Mouse (Mus musculus): Measurements from ENCODE around the gene E130309D02Rik. TPM values are rescaled to one million over a fixed set of nuclear protein-coding genes. Genes with fewer than 3 reads are reported as not detected.

Gene E130309D02Rik
- total RNA-seq (2021): 10 to 100 TPM; 25.1 to 26.1 TPM

GRCm38 (mm10) chr5:143314730-143315513 lies at the start of gene E130309D02Rik:
Gene E130309D02Rik, minus strand, starts transcription at chr5:143315360.
- peak; percentile 83 to 85 for DNase-seq

DNA sequence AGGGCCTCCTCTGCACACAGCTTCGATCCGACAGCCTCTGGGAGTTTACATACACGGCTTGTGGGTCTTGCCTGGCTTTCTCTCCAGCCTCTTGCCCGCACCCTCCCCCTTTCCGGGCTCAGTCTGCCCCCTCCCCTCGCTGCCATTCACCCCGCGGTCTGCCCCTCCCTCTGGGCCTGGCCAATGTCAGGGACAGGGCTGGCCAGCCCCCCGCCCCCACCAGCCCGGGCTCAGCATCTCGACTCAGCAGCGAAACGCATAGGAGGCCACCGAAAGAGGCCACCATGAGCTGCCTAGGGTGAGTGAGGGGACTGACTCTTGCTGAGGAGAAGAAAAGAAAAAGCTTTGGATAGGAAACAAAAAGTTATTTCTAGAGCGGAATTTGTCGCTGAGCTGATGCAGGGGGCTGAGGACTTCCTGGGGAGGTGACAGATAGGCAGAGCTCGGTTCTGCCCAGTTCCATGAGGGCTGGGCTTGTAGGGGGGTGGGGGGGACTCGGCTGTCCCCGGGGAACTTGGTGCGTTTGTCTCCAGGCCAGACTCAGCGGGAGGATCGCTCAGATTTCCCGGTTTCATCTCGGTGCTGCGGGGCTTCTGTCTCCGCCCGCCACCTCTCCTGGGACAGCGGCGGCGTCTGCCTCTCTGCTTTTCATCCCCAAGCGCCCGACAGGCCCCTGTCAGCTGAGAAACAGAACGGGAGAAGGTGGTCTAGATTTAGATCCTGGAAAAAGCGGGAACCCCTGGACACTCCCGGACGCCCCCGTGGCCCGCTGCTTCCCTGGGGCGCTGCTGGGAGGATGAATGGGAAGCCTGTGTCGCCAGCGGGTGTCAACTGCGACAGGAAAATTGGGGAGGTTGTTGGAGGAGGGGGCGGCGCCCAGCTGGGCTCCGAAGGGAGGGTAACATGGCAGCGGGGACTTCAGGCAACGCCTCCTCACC lies 48.8 kb upstream of the E130309D02Rik start:
- no peak for DNase-seq

GRCm38 (mm10) chr5:143361428-143361827 lies 46.3 kb upstream of the E130309D02Rik start:
- no peak for DNase-seq

DNA sequence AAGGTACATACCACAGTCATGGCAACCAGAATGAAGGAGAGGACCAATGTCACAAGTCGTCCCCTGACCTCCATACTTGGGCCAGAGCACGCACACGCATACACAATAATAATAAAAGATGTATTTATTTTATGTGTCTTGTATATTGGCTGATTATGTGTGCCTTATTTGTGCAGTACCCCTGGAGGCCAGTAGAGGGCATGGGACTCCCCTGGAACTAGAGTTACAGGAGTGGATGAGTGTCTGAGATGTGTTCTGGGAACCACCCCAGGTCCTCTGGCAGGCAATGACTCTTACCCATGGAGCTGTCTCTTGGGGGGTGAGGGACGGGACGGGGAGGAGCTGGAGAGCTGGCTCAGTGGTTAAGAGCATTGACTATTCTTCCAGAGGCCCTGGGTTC lies 44.8 kb upstream of the E130309D02Rik start:
- no peak for DNase-seq

DNA sequence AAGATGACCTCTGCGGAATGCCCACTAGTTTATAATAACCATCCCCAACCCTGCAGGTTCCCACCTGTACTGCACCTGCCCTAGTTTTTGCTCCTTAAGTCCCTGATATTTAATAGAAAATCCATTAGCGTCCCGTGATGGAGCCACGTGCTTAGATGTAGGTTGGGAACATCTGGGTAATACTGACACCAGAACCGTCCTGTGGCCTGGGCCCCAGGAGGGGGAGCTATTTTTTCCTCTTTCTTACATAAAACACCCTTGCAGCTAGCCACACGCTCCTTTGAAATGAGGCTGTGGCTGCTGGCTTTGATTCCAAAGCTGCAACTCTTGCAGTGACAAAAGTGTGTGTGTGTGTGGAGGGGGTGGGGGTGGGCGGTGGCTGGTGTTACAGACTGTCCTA lies 44.1 kb upstream of the E130309D02Rik start:
- no peak for DNase-seq

- no peak for DNase-seq
Observed at GRCm38 (mm10) chr5:143357564-143357963, 42.4 kb upstream of the E130309D02Rik start.

GRCm38 (mm10) chr5:143356686-143357388 lies 41.7 kb upstream of the E130309D02Rik start, which contains the start of gene Grid2ip:
Gene Grid2ip, plus strand, starts transcription at chr5:143357338.
- DNase-seq: no peak

DNA sequence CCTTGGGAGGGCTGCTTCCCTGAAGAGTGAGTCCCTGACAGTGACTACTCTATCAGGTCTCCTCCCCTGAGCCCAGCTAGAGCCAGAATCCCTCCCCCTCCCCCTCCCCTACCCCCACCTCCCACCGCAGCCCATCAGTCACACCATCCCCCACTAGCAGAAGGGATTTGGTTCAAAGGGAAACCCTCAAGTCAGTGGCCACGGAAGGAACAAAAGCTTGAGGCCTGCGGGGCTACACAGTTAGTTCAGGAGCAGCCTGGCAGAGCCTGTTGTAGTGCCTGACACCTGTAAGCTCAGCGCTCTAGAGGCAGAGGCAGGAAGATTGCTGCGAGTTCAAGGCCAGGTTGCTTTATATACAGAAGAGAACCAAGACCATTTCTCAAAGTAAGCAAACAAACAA lies 40.9 kb upstream of the E130309D02Rik start:
- no peak for DNase-seq

GRCm38 (mm10) chr5:143346367-143346766 lies 31.2 kb upstream of the E130309D02Rik start:
- no peak for DNase-seq

DNA sequence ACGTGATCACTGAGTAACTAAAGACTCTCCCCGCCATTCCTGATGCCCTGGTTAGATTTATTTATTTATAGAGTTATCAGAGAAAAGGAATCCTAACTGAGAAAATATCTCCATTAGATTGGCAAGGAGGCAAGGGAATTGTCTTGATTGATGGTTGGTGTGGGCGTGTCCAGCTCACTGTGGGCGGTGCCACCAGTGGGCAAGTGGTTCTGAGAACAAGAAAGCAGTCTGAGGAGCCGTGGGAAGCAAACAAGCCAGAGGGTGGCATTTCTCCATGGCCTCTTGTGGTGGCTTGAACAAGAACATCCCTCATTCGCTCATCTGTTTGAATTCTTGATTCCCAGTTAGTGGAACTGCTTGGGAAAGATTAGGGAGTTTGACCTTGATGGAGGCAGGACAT lies 24.4 kb upstream of the E130309D02Rik start:
- DNase-seq: no peak

DNA sequence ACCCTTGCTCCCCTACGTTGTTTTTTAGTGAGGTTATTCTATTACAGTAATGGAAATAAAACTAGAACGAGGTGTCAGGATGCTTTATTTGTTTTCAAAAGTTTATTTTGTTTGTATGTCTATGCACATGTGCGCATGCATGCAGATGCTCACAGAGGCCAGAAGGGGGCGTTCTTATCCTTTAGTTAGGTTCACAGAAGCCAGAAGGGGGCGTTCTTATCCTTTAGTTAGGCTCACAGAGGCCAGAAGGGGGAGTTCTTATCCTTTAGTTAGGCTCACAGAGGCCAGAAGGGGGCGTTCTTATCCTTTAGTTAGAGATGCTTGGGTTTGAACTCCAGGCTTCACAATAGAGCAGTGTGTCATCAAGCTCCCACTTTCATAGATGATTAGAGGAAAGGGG lies 21.4 kb upstream of the E130309D02Rik start:
- no peak for DNase-seq

DNA sequence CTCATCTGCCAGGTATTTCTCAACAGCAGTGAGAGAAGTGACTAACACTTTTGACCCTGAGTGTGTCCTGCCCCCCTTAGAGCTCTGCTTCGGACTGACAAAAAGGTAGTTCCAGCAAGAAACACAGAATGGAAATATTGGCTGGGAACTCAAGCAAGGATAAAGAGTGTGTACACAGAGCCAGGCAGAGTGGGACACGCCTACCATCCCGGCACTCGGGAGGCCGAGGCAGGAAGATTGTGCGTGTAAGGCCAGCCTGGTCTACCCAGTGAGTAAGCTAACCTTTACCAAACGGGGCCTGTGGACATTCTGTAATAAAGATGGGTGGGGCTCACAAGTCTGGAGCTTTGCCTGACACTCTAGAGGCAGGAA lies 19.9 kb upstream of the E130309D02Rik start:
- no peak for DNase-seq

DNA sequence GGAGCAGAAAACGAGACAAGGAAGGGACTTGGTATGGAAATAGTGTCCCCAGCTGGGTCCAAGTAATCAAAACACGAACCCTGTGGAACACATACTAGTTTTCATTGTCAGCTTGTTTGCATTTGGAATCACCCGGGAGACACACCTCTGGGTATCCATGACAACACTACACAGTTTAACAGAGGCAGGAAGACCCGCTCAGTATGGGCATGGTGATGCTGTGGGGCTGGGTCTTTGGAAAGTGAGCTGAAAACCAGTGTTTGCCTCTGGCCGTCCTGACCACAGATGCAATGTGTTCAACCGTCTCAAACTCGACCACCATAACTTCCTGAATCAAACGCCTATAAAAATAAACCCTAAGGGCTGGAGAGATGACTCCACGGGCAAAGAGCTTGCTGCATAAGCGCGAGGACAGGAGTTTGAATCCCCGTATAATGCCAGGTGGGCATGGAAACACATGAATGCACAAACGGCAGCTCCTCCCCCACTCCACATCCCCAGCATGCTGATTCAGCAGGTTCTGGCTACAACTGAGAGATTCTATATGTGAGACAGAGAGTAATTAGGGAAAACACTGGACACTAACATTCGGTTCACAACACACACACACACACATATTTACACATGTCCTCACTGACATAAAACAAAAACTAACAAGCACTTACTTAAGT lies 19.4 kb upstream of the E130309D02Rik start:
- DNase-seq: no peak

GRCm38 (mm10) chr5:143333872-143334271 lies 18.7 kb upstream of the E130309D02Rik start:
- peak; percentile 69 to 75 for DNase-seq

DNA sequence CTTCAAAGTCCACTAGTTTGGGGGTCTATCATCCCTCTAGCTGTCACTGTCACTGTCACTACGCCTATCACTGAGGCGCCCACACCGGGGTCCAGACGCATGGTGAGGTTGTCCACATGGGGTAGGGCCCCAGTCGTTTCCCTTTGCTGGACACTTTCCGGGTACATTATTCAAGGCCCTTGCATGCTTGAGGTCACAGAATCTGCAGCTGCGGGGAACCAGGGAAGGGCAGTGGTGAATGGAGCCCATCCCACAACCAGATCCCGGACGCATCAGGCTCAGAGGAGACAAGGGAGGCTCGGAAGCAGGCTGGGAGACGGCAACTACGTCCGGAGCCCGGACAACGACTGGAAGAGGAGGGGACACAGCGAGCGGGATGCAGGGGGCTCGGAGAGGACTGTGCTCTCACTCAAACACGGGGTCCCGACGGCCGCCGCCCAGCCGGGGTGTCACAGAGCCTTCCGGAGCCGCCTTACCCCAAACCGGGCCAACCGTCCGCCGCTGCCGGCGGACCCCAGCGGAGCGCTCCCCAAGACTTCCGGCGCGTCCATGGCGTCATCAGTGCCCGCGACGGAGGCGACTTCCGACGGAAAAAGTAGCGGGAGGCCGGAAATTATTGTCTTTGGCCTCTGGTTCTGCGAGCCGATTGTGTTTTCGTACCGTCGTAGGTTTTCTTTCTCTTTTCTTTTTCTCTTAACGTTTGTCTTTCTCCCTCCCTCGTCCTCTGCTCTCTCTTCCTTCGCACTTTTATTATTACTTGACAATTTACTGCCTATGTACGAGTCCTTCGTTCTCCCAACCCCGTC lies 13.7 kb upstream of the E130309D02Rik start, which contains the start of gene Zdhhc4:
Gene Zdhhc4 (minus strand): TSS at position 567 of the 806 bp plus-strand sequence.
- DNase-seq: peak; percentile 91 to 92

DNA sequence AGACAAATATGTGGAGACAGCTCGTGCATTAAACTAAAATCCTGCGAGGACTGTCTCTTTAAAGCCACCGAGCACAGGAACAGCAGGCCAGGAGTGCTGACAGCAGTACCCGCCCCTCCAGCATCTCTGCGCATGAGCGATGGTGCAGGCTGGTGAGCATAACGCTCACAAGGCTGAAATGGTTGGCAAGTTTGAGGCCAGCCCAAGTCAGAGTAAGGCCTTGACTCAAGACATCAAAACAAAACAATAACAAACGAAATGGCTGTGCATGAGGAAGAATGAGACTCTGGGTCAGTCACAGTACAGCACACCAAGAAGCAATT lies 2.1 kb upstream of the E130309D02Rik start:
- DNase-seq: no peak

DNA sequence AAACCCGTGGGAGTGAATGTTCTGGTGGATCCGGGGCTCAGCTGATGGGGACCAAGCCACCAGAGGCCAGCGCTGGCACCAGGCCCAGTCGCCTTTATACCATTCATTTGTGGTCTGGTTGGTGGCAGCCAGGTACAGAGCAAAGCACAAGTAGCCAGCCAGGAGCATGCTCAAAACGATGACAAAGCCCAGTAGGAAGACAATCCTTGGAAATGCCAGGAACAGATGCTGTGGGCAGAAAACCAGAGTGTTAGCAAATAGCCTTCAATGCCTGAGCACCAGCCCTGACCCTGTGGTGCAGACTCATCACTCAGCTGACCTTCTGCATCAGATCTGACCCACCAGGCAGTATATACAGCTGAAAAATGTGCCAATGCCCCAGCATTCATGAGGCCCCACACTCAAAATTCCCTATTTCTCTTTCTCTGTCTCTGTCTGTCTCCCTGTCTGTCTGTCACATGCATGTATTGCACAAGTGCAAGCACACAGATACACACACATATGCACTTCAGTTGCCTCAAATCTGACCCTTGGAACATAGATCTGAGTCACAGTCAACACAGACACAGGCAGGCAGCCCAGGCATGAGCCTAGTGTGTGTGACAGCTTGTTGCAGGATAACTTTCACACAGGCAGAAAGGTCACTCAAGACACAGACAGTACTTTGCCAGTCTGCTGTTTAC lies 1.6 kb upstream of the E130309D02Rik start:
- DNase-seq: no peak

DNA sequence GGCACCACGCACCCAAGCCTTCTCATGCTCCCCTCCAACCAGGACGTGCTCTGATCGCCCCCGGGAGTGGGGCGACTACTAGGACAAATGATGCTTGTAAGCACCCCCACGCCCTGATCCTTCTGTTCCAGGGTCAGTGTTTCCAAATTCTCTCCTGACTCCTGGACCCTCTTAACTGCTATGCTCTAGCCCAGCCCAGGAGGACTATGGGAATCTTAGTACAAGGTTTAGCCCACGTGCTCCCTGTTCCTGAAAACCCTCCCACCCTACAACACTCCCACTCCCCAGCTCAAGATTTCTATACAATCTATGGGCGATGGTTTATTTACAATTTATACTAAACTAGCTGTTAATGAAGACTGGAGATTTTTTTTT lies 341 bp upstream of the E130309D02Rik start:
- DNase-seq: no peak

GRCm38 (mm10) chr5:143314183-143314729 lies 904 bp downstream of the E130309D02Rik start:
- no peak for DNase-seq

DNA sequence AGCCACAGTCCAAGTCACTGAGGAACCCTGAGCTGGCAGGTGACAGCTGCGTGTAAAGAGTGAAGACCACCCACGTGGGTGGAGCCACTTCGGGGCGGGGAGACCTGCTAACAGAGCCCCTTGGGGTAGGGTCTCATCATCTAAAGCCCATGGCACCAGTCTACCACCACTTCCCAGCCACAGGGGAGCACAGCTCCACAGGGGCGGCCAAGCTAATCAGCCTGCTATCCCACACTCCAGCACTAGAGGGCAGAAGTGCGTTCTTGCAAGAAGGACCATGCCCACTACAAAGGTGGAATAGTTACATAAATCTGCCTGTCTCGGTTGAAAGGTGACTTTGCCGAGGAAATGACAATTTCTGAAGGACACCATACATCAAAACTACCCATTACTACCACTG lies 3.3 kb downstream of the E130309D02Rik start:
- DNase-seq: peak; percentile 73 to 77

All from layer of hippocampus, postnatal 36 days (tissue).